Comparison of ENCODE assay signal across 11 mouse cellular contexts in genomic region chr3:36861411-36862410, GRCm38 (mm10). TPM values are rescaled to one million over a fixed set of nuclear protein-coding genes. Genes with fewer than 3 reads are reported as not detected.
A peak's percentile ranks its signal among the peaks of the same experiment; 100 is the strongest.
DNase-seq lines count a peak whose midpoint lies in the region; ATAC-seq and TF ChIP-seq lines count a peak whose summit lies in the region.
"Had no signal": no experiment of that assay in that cellular context is flagged by ENCODE, and none has a peak within 500 bp of the region (broad histone marks: within the 10 kb centered on the region; RNA-seq: fewer than 3 reads in every experiment).

No protein-coding gene starts in this region.

- 0 out of 2 replicates have a peak, but pooled peaks cover 3% of the 10 kb centered on the region for H3K4me1 ChIP-seq in kidney, postnatal 0 days (replicated peaks; ENCODE audit: insufficient read depth, low read length)
- H3K4me1 ChIP-seq in MEL (ENCODE audit: control insufficient read depth in 1 of 2, insufficient read depth in 2 of 2, low read length in 2 of 2) = peaks cover 2 to 5% of the 10 kb centered on the region in 2 experiments; a peak in 2 of 4 replicates
- H3K4me1 ChIP-seq in liver, embryonic 12.5 days = peaks cover 18% of the 10 kb centered on the region
- H3K4me1 ChIP-seq in midbrain, embryonic 10.5 days = peaks cover 13% of the 10 kb centered on the region

- TF ChIP-seq EP300 in MEL (IDR thresholded peaks at IDR 0.05; ENCODE audit: low read depth in 1 of 2, low read length in 2 of 2) = 0 out of 4 replicates have a peak, but pooled peaks of 1 of the 2 experiments have one; percentile 17

- H3K4me3 ChIP-seq in kidney, postnatal 0 days (replicated peaks; ENCODE audit: low read depth, low read length) = no peak overlapping the region
- peak overlapping the region; percentile 71 to 88 for H3K4me3 ChIP-seq in MEL (ENCODE audit: control insufficient read depth in 1 of 2, insufficient read depth in 1 of 2, low read depth in 2 of 2, low read length in 2 of 2)
- peak overlapping the region; percentile 89; the same call in 1 of the 2 replicates for H3K4me3 ChIP-seq in liver, embryonic 12.5 days
- no peak overlapping the region for H3K4me3 ChIP-seq in midbrain, embryonic 10.5 days

- H3K4me2 ChIP-seq in kidney, postnatal 0 days (ENCODE audit: low read length) = no peak overlapping the region; the same call in 1 of the 2 replicates
- H3K4me2 ChIP-seq in liver, embryonic 12.5 days = peak overlapping the region; percentile 80

- no peak for ATAC-seq in kidney, postnatal 0 days (replicated peaks; ENCODE audit: low FRiP score, low read depth)
- ATAC-seq in liver, embryonic 12.5 days = no peak

- 0 out of 2 replicates have a peak, but pooled peaks cover 4% of the 10 kb centered on the region for H3K36me3 ChIP-seq in kidney, postnatal 0 days (ENCODE audit: insufficient read depth, low read length)
- H3K36me3 ChIP-seq in MEL (ENCODE audit: control insufficient read depth in 1 of 2, insufficient read depth in 2 of 2, low read length in 2 of 2) = peaks cover 2 to 5% of the 10 kb centered on the region in 2 experiments; a peak in 3 of 4 replicates
- peaks cover 21% of the 10 kb centered on the region for H3K36me3 ChIP-seq in liver, embryonic 12.5 days
- peaks cover 23% of the 10 kb centered on the region for H3K36me3 ChIP-seq in midbrain, embryonic 10.5 days

- H3K27me3 ChIP-seq in kidney, postnatal 0 days (ENCODE audit: insufficient read depth, low read length) = no peaks in the 10 kb centered on the region
- H3K27me3 ChIP-seq in MEL (ENCODE audit: control insufficient read depth in 1 of 2, insufficient read depth in 2 of 2, low read length in 2 of 2) = no peaks in the 10 kb centered on the region
- H3K27me3 ChIP-seq in liver, embryonic 12.5 days (replicated peaks) = no peaks in the 10 kb centered on the region
- H3K27me3 ChIP-seq in midbrain, embryonic 10.5 days (ENCODE audit: low read depth, poor library complexity, severe bottlenecking) = no peaks in the 10 kb centered on the region
- H3K27me3 ChIP-seq: embryonic facial prominence, embryonic 13.5 days; limb, embryonic 12.5 days had no signal

- H3K79me2 ChIP-seq in MEL (ENCODE audit: control insufficient read depth, insufficient read depth, low read length, poor library complexity) = peaks cover 10% of the 10 kb centered on the region

- TF ChIP-seq CTCF in kidney, postnatal 0 days (IDR thresholded peaks at IDR 0.05; ENCODE audit: low read depth) = no peak
- no peak for TF ChIP-seq CTCF in MEL (IDR thresholded peaks at IDR 0.05 in 2 of 3, conservative IDR thresholded peaks at IDR 0.05 in 1 of 3; ENCODE audit: control insufficient read depth in 1 of 3, insufficient read depth in 1 of 3, low read depth in 2 of 3, low read length in 3 of 3, poor library complexity in 1 of 3, severe bottlenecking in 1 of 3)

- H3K27ac ChIP-seq in kidney, postnatal 0 days = no peak overlapping the region
- no peak overlapping the region for H3K27ac ChIP-seq in MEL (ENCODE audit: control insufficient read depth, low read depth, low read length)
- H3K27ac ChIP-seq in liver, embryonic 12.5 days = no peak overlapping the region
- no peak overlapping the region for H3K27ac ChIP-seq in midbrain, embryonic 10.5 days (replicated peaks)
- H3K27ac ChIP-seq: embryonic facial prominence, embryonic 13.5 days; limb, embryonic 12.5 days had no signal

- WGBS in kidney, postnatal 0 days = 85% methylated on average over 3 of the region's 3 CpGs
- WGBS in liver, embryonic 12.5 days (ENCODE audit: insufficient replicate concordance) = 61% methylated on average over 3 of the region's 3 CpGs
- 95% methylated on average over 3 of the region's 3 CpGs for WGBS in midbrain, embryonic 10.5 days

- H3K9me3 ChIP-seq in kidney, postnatal 0 days (replicated peaks; ENCODE audit: low read length) = no peaks in the 10 kb centered on the region
- H3K9me3 ChIP-seq in MEL (replicated peaks; ENCODE audit: insufficient read depth, low read length) = no peaks in the 10 kb centered on the region
- H3K9me3 ChIP-seq in liver, embryonic 12.5 days (replicated peaks) = no peaks in the 10 kb centered on the region
- no peaks in the 10 kb centered on the region for H3K9me3 ChIP-seq in midbrain, embryonic 10.5 days (replicated peaks)
- H3K9me3 ChIP-seq: embryonic facial prominence, embryonic 13.5 days; limb, embryonic 12.5 days had no signal

- peak; percentile 8 for DNase-seq in kidney, postnatal 0 days (ENCODE audit: low spot score)
- DNase-seq in kidney, postnatal 14 days = no peak
- DNase-seq in A20 (ENCODE audit: low read depth, low spot score) = peak; percentile 38
- DNase-seq in MEL (ENCODE audit: low read depth, low spot score) = peak; percentile 40
- DNase-seq in left cerebral cortex, postnatal 36 days (ENCODE audit: low spot score in 2 of 2) = no peak
- DNase-seq in midbrain, embryonic 10.5 days (ENCODE audit: low spot score) = no peak
- DNase-seq in urinary bladder, postnatal 10 days (ENCODE audit: low spot score) = no peak
- DNase-seq: gastrocnemius, postnatal 25 days had no signal

- intact Hi-C loops in left cerebral cortex, postnatal 36 days (cut with DNase I) = loop anchor here (10.0 kb wide), 1 partner anchor 247 kb away; the partner anchor contains the start of gene Bbs7

- no peak overlapping the region for H3K9ac ChIP-seq in kidney, postnatal 0 days (ENCODE audit: low read depth, low read length)
- H3K9ac ChIP-seq in MEL (ENCODE audit: control insufficient read depth, low read depth, low read length, poor library complexity, severe bottlenecking) = peak overlapping the region; percentile 14; the same call in 1 of the 2 replicates
- H3K9ac ChIP-seq in liver, embryonic 12.5 days = no peak overlapping the region
- H3K9ac ChIP-seq: limb, embryonic 12.5 days had no signal

- TF ChIP-seq POLR2A in MEL (IDR thresholded peaks at IDR 0.05; ENCODE audit: control insufficient read depth in 1 of 2, insufficient read depth in 1 of 2, low read depth in 1 of 2, low read length in 2 of 2, poor library complexity in 1 of 2) = no peak

- no peak for TF ChIP-seq RAD21 in MEL (IDR thresholded peaks at IDR 0.05; ENCODE audit: low read depth, low read length)

TF ChIP-seq in MEL, 35 proteins besides CTCF, POLR2A, EP300 and RAD21:
- TF ChIP-seq ZMIZ1 (IDR thresholded peaks at IDR 0.05; ENCODE audit: low read depth, low read length) (no peak), GATA1 (IDR thresholded peaks at IDR 0.05; ENCODE audit: low read depth, low read length) (peak; percentile 71), JUND (IDR thresholded peaks at IDR 0.05; ENCODE audit: low read depth, low read length) (no peak), ZNF384 (IDR thresholded peaks at IDR 0.05; ENCODE audit: low read depth, low read length) (peak; percentile 65), ETS1 (IDR thresholded peaks at IDR 0.05; ENCODE audit: low read depth, low read length) (peak; percentile 88)

RNA-seq across cellular contexts. Expression of gene 4932438A13Rik, which starts 1.2 kb away (rescaled TPM):
- 30.5 and 37.0 TPM in 2 replicates for polyA plus RNA-seq in kidney, postnatal 0 days (2015; fragmentation: Nextera tagmentation; extraction: Ambion mirVana)
- total RNA-seq in MEL (2012; rRNA removed) = 11.7 and 12.6 TPM in 2 replicates
- 100 to 1,000 TPM in 1 of 2 experiments, 10 to 100 TPM in 1; 14.3 to 102 TPM for polyA plus RNA-seq in MEL (2012; ENCODE audit: insufficient read depth in 1 of 2, insufficient read length in 2 of 2, low read depth in 1 of 2, low replicate concordance in 2 of 2, missing spikeins in 1 of 2)
- polyA plus RNA-seq in liver, embryonic 12.5 days (2016; fragmentation: Nextera tagmentation; extraction: Ambion mirVana) = 22.5 and 22.8 TPM in 2 replicates
- 100 to 1,000 TPM; 106 to 122 TPM for total RNA-seq in left cerebral cortex, postnatal 36 days (2021)
- 31.2 and 35.6 TPM in 2 replicates for polyA plus RNA-seq in midbrain, embryonic 10.5 days (2016; fragmentation: Nextera tagmentation; extraction: Ambion mirVana)

Comparison
In these comparisons a context has a peak if more than half of its experiments do, and no peak if none do; other contexts are left out.
1. DNase-seq: peak in kidney, postnatal 0 days (single experiment), A20 (single experiment) and MEL (single experiment); none in kidney, postnatal 14 days (single experiment), left cerebral cortex, postnatal 36 days (0 of 2), midbrain, embryonic 10.5 days (single experiment) and urinary bladder, postnatal 10 days (single experiment).
2. H3K4me3 ChIP-seq: peak in MEL (2 of 2) and liver, embryonic 12.5 days (single experiment); none in kidney, postnatal 0 days (single experiment) and midbrain, embryonic 10.5 days (single experiment).